Mouse (Mus musculus): Measurements from ENCODE around the gene Gm21915. TPM values are rescaled to one million over a fixed set of nuclear protein-coding genes. Genes with fewer than 3 reads are reported as not detected.
A peak's percentile ranks its signal among the peaks of the same experiment; 100 is the strongest.

The Gm21915 gene
- polyA plus RNA-seq, 1 experiment from 2014 or later = not detected

DNA sequence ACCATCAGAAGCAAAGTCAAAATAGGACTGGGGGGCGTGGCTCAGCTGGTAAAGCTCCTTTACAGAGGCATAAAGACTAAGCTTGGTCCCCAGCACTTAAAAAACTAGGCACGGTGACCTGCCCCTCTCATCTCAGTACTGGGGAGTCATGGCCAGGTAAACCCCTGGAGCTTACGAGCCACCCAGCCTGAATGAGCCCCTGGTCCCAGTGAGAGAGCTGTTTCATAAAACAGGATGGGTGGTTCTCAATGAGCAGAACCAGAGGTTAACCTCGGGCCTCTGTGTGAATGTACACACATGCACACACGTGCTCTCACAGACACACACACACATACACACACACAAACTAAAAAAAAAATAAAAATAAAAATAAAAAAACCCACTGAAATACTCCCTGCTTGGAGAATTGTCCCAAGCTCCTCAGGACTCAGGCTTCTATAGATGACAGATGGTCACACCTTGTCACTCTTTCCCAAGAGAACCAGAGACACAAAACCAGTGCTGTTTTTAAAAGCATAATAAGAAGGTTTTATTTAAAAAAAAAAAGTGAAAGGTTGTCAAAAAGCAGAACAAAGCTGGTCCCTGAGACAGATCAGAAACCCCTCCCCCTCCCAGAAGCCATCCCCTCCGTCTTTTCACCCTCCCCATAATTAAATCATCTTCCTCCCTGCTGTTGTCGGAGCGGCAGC lies 32.6 kb upstream of the Gm21915 start:
- WGBS = 37% methylated on average over 8 of the region's 8 CpGs

DNA sequence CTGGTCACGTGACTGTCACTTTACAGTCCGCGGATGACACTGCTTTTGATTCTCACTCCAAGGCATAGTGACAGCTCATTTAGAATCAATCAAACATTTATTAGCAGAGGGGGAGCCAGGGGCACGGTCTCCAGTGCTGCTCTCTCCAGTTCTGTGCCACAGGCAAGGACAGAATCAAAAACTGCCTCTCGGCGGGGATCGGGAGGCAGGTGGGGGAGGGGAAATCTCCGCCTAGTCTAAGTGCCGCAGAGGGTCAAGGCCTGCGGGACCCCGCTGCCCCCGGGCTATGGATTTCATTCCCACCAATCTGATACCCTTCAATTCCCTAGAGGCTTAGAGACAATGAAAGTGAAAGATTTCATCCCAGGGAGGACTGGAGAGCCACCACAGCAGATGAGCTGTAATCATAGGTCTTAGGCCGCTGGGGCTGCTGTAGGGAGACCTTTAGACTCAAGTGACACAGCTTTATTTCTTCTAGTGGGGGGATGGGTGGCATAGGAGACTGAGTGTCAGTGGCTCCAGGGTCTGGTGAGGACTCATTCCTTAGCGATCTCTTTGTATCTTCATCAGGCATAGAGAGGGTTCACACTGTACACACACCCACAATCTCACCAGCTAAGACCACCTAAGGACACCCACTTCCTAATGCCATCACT lies 31.9 kb upstream of the Gm21915 start:
- Histone ChIP-seq H3K4me1 (replicated peaks) (peaks cover 16% of the 10 kb centered on the region), H3K27me3 (replicated peaks) (peaks cover 4% of the 10 kb centered on the region; the same call in 1 of the 2 replicates), H3K4me2 (peak overlapping the region; percentile 80), H3K9ac (peak overlapping the region; percentile 67), H3K9me3 (replicated peaks) (no peaks in the 10 kb centered on the region), H3K4me3 (peak overlapping the region; percentile 56), H3K36me3 (no peaks in the 10 kb centered on the region), H3K27ac (ENCODE audit: poor library complexity, severe bottlenecking) (no peak overlapping the region)
- WGBS = 2% methylated on average over 14 of the region's 14 CpGs
- ATAC-seq (ENCODE audit: insufficient number of reproducible peaks, low FRiP score) = peak; percentile 60

More for the DNA sequence above, 32.6 kb upstream of the Gm21915 start:
- Histone ChIP-seq H3K9ac (peak overlapping the region; percentile 67; the same call in 1 of the 2 replicates), H3K4me3 (peak overlapping the region; percentile 56), H3K27me3 (replicated peaks) (peaks cover 4% of the 10 kb centered on the region; the same call in 1 of the 2 replicates), H3K36me3 (no peaks in the 10 kb centered on the region), H3K4me1 (replicated peaks) (peaks cover 14% of the 10 kb centered on the region), H3K4me2 (peak overlapping the region; percentile 80), H3K27ac (ENCODE audit: poor library complexity, severe bottlenecking) (no peak overlapping the region), H3K9me3 (replicated peaks) (no peaks in the 10 kb centered on the region)
- no peak for ATAC-seq (ENCODE audit: insufficient number of reproducible peaks, low FRiP score)

DNA sequence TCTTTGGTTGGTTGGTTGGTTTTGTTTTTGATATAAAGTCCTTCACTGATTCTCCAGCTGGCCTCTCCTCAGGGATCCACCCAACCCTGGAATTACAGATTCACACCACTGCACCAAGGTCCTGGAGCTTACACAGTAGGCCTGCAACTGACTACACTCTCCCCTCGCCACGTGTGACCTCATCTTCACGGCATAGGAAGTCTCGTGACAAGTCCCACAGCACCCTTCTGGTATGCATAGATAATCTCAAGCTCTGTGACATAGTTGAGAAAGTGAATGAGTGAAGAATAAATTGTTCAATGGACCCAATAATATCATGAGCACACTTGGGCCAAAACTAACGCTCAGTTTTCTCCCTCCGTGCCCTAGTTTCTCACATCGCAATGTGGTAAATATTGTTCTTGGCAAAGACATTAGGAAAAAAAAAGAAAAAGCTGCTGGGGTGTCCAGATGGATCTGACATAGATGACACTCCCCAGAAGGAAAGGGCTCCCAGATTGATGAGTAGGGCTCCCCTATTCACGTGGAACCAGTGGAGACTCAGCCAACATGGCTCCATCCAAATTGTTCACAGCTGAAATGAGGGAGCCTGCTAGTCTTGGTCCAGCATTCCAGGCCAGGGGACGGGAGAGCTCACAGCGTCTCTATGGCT lies 30.8 kb upstream of the Gm21915 start:
- Histone ChIP-seq H3K27ac (ENCODE audit: poor library complexity, severe bottlenecking) (no peak overlapping the region), H3K4me2 (no peak overlapping the region), H3K36me3 (no peaks in the 10 kb centered on the region), H3K9me3 (replicated peaks) (no peaks in the 10 kb centered on the region), H3K27me3 (replicated peaks) (peaks cover 4% of the 10 kb centered on the region; the same call in 1 of the 2 replicates), H3K4me1 (replicated peaks) (peaks cover 16% of the 10 kb centered on the region), H3K9ac (no peak overlapping the region), H3K4me3 (no peak overlapping the region)
- WGBS = 66% methylated on average over 10 of the region's 10 CpGs
- ATAC-seq (ENCODE audit: insufficient number of reproducible peaks, low FRiP score) = no peak

DNA sequence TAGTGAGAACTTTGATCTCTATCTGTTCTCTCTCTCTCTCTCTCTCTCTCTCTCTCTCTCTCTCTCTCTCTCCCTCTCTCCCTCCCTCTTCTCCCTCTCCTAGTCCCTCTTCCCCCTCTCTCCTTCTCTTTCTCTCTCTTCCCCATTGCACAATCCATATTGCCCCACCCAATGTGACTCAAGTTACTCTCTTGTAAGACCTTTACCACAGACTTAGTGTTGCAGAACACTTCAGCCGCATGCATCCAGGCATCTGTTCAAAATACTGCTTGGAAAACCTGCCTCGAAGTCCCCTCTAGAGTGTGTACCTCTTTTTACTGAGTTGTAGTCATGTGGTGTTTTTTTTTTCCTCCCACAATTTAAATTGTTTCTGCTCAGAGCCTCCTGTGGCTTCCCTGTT lies 29.1 kb upstream of the Gm21915 start:
- no peak overlapping the region for H3K4me2 ChIP-seq
- 69% methylated on average over 2 of the region's 2 CpGs for WGBS
- H3K4me1 ChIP-seq (replicated peaks) = peaks cover 16% of the 10 kb centered on the region
- no peak for ATAC-seq (ENCODE audit: insufficient number of reproducible peaks, low FRiP score)
- no peak overlapping the region for H3K27ac ChIP-seq (ENCODE audit: poor library complexity, severe bottlenecking)
- H3K9me3 ChIP-seq (replicated peaks) = no peaks in the 10 kb centered on the region
- H3K36me3 ChIP-seq = no peaks in the 10 kb centered on the region
- H3K9ac ChIP-seq = no peak overlapping the region
- peaks cover 4% of the 10 kb centered on the region; the same call in 1 of the 2 replicates for H3K27me3 ChIP-seq (replicated peaks)
- H3K4me3 ChIP-seq = no peak overlapping the region

DNA sequence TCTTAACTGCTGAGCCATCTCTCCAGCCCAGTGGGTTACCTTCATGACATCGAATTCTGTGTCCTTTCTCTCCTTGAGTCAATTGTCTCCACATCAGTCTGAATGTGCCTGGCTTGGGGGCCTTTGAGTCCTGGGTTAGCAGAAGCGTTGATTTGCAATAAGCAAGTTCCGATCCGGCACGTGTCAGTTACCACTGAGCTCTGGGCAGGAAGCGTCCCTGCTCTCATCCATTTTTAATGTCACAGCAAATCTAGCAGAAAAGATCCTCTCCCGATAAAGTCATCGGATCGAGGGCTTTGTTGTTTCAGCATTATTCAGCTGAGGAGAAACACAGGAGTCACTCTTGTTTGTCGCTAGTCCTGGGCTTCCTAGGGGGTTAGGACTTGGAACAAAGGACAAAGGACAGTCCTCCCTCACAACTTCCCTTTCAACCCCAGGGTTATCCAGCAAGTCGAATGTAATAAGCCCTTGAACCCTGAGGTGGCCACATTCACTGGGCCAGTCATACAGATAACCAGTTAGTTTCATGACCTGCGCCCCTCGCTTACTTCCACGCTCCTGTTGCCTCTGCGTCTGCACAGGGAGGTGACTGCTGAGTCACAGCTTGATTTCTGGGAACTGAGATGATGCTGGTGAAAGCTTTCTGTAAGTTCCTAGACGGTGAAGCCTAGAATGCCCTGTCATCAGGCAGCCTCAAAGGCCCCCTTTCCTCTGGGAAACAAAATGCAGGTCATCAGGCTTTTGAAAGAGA lies 27.8 kb upstream of the Gm21915 start:
- Histone ChIP-seq H3K27me3 (replicated peaks) (peaks cover 4% of the 10 kb centered on the region; the same call in 1 of the 2 replicates), H3K9me3 (replicated peaks) (no peaks in the 10 kb centered on the region), H3K4me1 (replicated peaks) (peaks cover 16% of the 10 kb centered on the region), H3K27ac (ENCODE audit: poor library complexity, severe bottlenecking) (no peak overlapping the region), H3K9ac (no peak overlapping the region), H3K4me2 (peak overlapping the region; percentile 5; the same call in 1 of the 2 replicates), H3K4me3 (no peak overlapping the region), H3K36me3 (no peaks in the 10 kb centered on the region)
- WGBS = 21% methylated on average over 16 of the region's 16 CpGs
- ATAC-seq (ENCODE audit: insufficient number of reproducible peaks, low FRiP score) = no peak

DNA sequence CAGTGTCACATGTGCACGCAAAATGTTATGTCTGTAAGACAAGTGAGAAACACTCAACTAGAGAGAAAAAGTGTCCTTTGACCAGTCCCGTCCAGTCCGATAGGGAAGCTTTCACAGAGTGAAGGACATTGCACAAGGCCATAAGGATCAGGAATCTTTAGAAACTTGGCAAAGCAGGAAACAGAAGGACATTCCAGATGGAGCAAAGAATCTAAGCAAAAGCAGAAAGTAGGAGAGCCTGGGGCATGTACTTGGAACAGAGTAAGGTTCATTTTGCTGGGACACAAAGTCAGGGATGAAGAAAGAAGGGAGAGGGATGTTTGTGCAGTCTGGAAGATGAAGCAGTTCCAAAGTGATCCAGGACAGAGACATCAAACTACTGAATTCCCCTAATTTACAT lies 21.0 kb upstream of the Gm21915 start:
- no peak overlapping the region for H3K27ac ChIP-seq (ENCODE audit: poor library complexity, severe bottlenecking)
- no peaks in the 10 kb centered on the region for H3K4me1 ChIP-seq (replicated peaks)
- no peak for ATAC-seq (ENCODE audit: insufficient number of reproducible peaks, low FRiP score)
- no peak overlapping the region for H3K9ac ChIP-seq
- no peaks in the 10 kb centered on the region for H3K36me3 ChIP-seq
- 85% methylated on average over 3 of the region's 3 CpGs for WGBS
- H3K4me3 ChIP-seq = no peak overlapping the region
- H3K4me2 ChIP-seq = no peak overlapping the region
- no peaks in the 10 kb centered on the region for H3K9me3 ChIP-seq (replicated peaks)
- no peaks in the 10 kb centered on the region for H3K27me3 ChIP-seq (replicated peaks)

DNA sequence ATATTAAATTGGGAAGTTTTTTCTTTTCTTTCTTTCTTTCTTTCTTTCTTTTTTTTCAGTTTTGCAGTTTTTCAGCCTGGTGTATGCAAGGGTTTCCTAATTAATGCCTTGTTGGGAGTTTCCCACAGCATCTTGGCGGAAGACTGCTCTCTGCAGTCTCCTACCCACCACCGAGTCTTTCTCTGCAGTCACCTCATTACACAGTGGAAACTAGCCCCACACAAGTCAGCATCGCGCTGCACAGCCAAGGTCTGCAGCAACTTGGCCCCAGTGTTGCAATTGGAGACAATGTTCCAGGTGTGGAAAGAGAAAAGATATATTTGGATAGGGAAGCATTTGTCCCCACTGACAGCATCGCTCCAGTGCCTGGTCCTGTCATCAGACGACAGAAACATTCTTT lies 20.4 kb upstream of the Gm21915 start:
- ATAC-seq (ENCODE audit: insufficient number of reproducible peaks, low FRiP score) = no peak
- Histone ChIP-seq H3K27me3 (replicated peaks) (no peaks in the 10 kb centered on the region), H3K27ac (ENCODE audit: poor library complexity, severe bottlenecking) (no peak overlapping the region), H3K36me3 (no peaks in the 10 kb centered on the region), H3K9ac (no peak overlapping the region), H3K4me3 (no peak overlapping the region), H3K9me3 (replicated peaks) (no peaks in the 10 kb centered on the region), H3K4me2 (no peak overlapping the region), H3K4me1 (replicated peaks) (no peaks in the 10 kb centered on the region)
- 68% methylated on average over 6 of the region's 6 CpGs for WGBS

DNA sequence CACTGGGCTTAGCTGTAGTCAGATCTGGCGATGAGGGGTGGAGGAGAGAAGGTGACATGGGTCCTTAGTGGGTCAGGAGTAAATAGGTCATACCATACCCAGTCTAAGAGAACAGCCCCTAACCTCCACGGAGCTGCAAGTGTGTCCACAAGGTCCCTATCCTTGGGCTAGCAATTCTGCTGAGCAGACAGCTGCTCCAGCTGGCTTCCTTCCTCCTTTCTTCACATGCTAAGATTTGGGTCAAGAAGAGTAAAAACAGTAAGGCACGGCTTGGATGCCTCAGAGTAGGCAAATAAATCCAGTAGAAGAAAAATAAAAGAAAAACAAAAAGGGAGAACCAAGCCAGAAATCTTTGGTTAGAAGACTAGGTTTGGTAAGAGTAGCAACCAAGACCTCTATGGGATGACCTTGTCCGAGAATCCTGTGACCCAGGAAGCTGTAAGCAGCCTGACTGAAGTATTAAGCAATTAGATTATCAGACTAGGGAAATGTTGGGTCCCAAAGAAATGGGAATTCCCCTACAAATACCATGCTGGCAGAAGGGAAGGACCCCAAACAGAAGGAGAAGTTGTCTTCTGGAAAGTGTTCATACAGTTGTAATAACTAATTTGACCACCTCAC lies 19.1 kb upstream of the Gm21915 start:
- 74% methylated on average over 4 of the region's 4 CpGs for WGBS
- Histone ChIP-seq H3K4me3 (no peak overlapping the region), H3K4me2 (no peak overlapping the region), H3K9ac (no peak overlapping the region), H3K27ac (ENCODE audit: poor library complexity, severe bottlenecking) (no peak overlapping the region), H3K36me3 (no peaks in the 10 kb centered on the region), H3K9me3 (replicated peaks) (no peaks in the 10 kb centered on the region), H3K27me3 (replicated peaks) (no peaks in the 10 kb centered on the region), H3K4me1 (replicated peaks) (no peaks in the 10 kb centered on the region)
- ATAC-seq (ENCODE audit: insufficient number of reproducible peaks, low FRiP score) = no peak

DNA sequence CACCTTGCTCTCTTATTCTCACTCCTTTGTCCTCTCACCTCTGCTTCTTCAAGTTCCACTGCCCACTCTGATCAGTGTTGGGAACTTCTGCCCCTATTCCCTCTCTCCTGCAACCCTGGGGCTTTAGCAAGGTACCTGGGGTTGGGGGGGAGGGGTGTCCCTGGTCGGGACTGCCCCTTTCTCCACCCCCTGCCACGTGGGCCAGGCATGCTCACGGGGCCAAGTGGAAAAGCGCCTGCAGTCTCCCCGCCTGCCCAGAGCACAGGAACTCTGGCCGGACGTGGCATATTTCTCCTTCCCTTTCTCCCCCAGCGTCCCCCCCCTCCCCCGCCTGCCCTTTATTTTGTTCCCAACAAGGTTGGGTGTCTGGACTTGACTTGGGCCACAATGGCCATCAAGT lies 17.7 kb upstream of the Gm21915 start:
- no peak for ATAC-seq (ENCODE audit: insufficient number of reproducible peaks, low FRiP score)

DNA sequence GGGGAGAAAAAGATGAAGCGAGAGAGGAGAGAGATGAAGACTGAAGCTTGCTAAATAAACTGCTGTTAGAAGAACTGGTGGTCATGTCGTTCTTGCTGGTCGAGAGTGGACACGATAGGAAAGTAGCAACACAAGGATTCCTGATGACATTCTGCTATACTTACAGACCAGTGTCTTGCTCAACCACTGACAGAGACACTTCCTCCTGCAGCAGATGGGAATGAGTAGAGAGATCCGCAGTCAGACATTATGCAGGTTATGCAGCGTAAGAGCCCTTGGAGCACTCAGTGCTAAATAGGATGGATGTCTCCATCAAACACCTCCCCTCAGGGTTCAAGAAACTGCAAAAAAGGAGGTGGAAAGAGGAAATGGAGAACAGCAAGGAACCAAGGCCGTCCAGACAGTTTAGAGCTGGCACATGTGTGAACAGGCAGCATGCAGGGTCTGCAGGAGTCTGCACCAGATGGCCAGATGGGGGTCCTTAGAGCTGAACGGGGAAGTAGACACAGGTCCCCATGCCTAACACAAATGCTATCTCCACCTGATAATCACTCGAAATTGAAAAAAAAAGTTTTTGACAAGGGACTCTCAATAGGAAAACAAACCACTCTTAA lies 4.1 kb upstream of the Gm21915 start:
- H3K9ac ChIP-seq = no peak overlapping the region

More for the DNA sequence above, 17.7 kb upstream of the Gm21915 start:
- H3K27ac ChIP-seq (ENCODE audit: poor library complexity, severe bottlenecking) = no peak overlapping the region
- no peaks in the 10 kb centered on the region for H3K36me3 ChIP-seq
- 26% methylated on average over 9 of the region's 9 CpGs for WGBS
- H3K9me3 ChIP-seq (replicated peaks) = no peaks in the 10 kb centered on the region
- H3K27me3 ChIP-seq (replicated peaks) = no peaks in the 10 kb centered on the region
- H3K9ac ChIP-seq = no peak overlapping the region
- H3K4me2 ChIP-seq = 0 out of 2 replicates have a peak overlapping the region, but pooled peaks have one; percentile 9
- H3K4me1 ChIP-seq (replicated peaks) = no peaks in the 10 kb centered on the region
- H3K4me3 ChIP-seq = no peak overlapping the region

More for the DNA sequence above, 4.1 kb upstream of the Gm21915 start:
- Histone ChIP-seq H3K4me2 (no peak overlapping the region), H3K27ac (ENCODE audit: poor library complexity, severe bottlenecking) (no peak overlapping the region), H3K9me3 (replicated peaks) (peaks cover 4% of the 10 kb centered on the region), H3K4me3 (no peak overlapping the region), H3K36me3 (no peaks in the 10 kb centered on the region), H3K27me3 (replicated peaks) (0 out of 2 replicates have a peak, but pooled peaks cover 3% of the 10 kb centered on the region), H3K4me1 (replicated peaks) (peaks cover under 1% of the 10 kb centered on the region; the same call in 1 of the 2 replicates)
- WGBS = 65% methylated on average over 9 of the region's 9 CpGs
- no peak for ATAC-seq (ENCODE audit: insufficient number of reproducible peaks, low FRiP score)
